Mouse (Mus musculus) embryo, embryonic 10.5 days (tissue): ENCODE results near the gene Mapkbp1.
A peak's percentile ranks its signal among the peaks of the same experiment; 100 is the strongest.

Experiments used
- DNase-seq: peaks from one replicate; pipeline ENCODE4 v3.0.0-alpha.2; 2015; ENCODE audit warnings: low spot score

Mapkbp1 gene

DNA sequence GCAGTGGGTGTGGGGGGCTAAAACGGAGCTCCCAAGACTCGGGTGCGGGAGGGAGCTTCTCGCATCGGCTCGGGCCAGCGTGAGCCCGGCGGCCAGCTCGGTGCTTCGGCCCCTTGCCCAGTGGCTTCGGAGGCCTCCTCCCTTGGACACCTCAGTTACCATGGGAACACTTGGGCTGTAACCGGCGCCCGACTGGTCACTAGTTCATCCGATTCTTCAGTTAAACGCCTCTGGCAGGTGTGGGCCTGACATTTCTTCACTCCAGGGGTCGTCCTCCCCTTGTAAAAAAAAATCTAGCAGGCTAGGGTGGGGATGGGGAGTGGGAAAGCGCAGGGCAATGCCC lies at the start of gene Mapkbp1:
Mapkbp1 (plus strand) TSS at position 163 of the 343 bp plus-strand sequence.
- DNase-seq = no peak

DNA sequence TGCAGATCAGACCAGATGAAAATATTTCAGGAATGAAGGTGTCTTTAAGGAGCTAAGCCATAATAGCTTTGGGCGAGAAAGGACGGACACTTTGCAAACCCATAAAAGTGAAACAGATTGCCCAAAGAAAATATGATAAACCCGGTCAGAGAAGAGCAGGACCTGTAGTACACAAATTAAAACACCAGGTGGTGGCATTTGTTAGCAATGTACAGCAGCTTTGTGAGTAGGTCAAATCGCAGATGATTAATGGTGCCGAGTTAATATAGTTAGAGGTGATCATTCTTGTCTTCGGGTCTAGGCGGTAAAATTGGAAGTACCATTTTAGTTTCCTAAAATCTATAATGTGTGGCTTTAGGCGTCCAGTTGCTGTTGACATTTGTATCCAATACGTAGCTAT lies 1.9 kb upstream of the Mapkbp1 start:
- peak; percentile 76 for DNase-seq

DNA sequence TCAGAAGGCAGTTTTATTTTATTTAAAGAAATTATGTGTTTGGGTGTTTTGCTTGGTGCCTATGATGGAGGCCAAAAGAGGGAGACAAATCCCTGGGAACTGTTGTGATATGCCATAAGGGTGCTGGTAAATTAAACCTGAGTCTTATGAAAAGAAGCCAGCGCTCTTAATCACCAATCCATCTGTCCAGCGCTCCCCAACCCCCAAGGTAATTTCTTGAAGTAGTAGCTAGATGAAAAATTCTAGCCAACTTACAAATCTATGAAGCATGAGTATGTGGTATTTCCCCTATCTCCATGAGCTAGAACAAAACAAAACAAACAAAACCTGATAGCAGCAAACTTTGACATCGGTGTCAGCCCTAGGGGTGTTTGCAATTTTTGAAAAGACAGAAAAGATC lies 1.2 kb upstream of the Mapkbp1 start:
- no peak for DNase-seq

DNA sequence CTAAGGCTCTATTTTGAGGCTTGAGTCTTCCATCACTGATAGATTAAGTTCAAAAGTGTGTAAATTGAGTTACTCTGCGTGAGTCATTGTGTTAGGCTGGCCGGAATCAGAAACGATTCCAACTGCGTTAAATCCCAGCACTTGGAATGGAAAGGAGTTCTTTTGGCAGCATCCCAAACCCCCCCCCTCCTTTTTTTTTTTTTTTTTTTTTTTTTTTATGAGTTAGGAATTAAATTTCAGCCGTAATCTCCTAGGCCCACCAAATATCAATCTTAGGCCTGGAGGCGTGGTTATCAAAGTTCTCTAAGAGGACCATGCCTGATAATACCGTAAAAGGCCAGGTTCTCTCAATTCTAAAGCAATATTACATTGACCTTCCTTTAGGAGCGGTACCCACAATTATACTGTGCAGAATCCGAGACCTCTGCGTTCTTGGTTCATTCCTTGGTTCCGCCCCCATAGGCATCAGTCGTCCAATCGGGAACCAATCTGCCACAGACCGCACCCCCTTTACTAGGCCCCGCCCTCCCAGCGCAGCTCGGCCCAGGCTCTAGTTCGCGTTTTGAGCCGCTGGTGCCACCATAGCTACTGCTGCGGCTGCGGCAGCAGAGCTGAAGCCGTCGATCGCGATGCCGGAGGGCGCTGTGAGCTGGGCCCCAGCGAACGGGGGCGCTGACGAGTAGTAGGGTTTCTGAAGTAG lies 512 bp upstream of the Mapkbp1 start:
- peak; percentile 97 for DNase-seq

DNA sequence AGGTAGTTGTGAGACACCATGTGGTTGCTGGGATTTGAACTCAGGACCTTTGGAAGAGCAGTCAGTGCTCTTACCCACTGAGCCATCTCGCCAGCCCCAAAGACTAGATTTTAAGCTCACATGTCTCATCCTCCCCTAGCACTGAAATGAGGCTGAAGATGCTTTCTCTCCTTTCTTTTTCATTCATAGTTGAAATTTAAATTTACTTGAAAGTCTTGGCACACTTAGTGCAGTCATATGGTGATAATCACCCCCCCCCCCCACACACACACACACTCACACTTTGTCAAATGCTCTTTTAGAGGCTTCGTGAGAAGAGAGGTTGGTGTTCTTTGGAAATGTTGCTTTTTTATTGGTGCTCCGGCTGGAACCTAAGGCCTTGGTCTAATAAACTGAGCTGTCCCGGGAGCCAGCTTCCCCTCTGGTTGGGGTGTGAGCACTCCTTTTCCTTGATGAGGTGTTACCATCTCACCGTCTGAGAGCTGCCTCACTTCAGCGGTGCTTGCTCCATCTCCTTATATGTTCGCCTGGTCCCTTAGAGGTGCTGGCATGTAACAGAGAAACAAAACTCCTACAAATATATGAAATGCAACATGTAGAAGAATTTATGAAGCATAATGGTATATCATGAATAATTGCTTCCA lies 8.0 kb downstream of the Mapkbp1 start:
- DNase-seq = no peak

DNA sequence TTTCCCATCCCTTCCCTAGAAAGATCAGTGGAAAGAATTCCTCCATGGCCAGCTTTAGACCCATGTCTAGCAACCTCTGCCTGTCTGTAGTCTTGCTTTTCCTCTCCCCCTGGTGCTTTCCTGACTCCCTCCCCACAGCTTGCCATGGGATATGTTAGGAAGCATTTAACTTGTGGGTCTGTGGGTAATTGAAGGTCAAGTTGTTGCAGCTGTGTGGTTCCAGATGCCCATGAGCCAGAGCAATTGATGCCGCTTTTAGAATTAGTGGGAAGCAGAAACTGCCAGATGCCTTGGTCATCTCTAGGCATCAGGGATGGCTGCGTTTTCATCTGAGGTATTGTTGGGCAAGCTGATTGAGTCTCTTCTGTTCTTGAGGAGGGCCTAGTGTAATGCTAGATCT lies 9.1 kb downstream of the Mapkbp1 start:
- no peak for DNase-seq

DNA sequence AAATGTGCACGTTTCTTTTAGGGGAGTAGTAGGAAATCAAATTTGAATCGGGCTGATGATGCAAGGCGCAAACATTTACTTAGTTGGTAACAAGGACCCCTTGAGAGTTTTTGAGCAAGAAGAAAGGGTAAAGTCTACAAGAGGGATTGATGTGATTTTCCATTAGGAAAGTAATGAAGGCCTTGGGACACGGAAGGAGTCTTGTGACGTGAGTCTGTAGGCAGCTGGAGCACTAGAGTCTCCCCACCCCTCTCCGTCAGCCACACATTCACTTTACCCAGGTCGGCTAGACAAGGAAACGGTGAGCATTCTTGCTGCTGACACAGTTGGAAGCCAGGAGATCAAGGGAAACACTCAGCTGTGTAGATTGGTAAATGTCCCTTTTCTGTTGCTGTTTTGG lies 13.4 kb downstream of the Mapkbp1 start:
- no peak for DNase-seq

DNA sequence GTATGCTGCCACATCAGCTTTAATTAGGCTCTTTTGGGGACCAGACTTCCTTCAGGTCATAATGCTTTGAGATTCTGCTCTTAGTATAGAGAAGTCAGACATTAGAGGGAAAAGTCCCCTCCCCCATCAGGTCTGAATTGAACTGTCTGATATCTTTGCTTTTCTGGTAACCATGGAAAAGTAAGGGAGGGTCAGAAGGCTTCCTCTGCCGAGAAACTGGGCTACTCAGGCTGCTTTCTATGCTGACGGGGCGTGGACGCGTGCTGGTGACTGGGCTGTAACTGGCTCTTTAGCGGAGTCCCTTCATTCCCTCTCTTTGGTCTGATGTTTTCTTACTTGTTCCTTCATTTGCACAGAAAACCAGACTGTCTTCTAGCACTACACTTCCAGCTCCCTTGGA lies 13.9 kb downstream of the Mapkbp1 start:
- DNase-seq = no peak

DNA sequence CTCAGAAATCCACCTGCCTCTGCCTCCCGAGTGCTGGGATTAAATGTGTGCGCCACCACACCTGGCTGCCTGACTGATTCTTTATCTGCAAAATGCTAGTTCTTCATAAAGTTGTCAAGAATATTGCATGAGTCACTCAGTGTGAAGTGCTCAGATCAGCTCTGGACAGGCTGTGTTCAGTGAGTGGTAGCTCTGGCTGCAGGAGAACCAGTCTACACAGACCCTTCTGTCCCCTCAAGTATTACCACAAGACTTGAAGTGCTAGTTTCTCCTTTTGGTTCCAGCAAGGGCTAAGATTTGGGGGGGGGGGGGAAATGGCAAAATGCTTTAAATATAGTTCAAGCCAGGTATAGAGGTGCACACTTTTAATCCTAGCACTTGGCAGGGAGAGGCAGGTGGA lies 14.9 kb downstream of the Mapkbp1 start:
- no peak for DNase-seq

DNA sequence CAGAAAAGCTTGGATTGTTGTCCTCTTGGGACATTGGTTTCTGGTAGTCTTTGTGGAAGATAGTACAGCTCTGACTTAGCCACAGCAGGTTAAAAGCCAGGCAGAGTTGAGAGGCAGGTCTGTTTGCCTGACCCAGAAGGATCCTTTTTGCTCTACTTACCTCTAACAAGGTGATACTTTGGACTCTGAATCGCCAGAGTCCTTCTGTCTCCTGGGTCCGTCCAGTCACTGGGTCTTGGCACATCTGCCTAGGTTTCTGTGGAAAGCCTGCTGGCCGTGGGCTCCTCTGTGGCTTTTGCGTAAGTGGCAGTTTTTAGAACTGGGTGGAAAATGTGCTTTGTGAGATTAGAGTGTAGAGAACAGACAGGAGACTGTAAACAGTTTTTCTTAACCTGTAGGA lies 16.5 kb downstream of the Mapkbp1 start:
- DNase-seq = no peak

DNA sequence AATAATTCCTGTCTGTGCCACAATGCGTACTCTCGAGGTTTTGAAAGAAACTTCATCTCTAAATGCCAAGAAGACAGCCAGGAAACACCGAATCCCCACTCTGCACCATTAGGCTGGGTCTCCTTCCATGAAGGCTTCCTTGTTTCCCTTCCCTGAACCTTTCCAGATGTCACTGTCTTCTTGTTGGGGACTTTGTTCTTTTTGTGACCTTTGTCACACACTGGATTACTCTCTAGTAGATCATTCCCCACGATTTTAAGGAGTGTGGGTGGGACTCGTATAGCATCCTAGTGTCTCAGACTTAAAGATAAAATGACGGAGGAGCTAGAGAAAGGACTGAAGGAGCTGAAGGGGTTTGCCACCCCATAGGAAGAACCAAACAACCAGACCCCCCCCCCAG lies 18.4 kb downstream of the Mapkbp1 start:
- DNase-seq = no peak

DNA sequence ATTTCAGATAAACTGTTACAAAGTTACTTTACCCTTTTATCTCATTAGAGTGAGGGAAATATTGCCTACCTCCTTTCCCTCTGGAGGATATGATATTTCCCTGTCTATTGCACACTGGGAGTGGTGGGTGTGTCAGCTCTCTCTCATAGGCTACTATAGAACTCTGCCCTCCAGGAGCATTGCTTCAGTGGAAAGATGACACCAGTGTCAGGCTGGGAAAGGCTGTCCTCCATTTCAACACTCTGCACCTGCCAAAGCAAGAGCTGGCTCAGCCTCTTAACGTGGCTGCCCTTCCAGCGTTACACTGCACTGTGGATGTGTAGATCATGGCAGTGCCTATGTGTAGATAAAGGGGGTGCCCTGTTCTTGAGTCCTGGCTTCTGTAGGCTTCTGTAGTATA lies 19.9 kb downstream of the Mapkbp1 start:
- no peak for DNase-seq

DNA sequence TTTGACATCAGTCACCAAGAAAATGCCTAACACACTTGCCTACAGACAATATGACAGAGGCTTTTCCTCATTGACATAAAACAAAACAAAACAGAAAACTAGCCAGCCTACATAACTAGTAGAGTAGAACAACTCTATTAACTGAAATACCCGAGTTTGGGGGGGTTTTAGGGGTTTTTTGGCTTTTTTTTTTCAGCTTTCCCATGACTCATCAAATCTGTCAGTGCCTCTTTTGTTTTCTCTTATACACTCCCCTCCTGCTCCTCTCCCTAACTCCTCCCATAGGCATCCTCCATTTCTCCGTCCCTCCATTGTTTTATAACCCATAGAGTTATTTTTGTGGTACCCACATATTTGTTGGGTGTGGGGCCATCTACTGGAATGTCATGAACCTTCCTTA lies 21.0 kb downstream of the Mapkbp1 start:
- DNase-seq = no peak

DNA sequence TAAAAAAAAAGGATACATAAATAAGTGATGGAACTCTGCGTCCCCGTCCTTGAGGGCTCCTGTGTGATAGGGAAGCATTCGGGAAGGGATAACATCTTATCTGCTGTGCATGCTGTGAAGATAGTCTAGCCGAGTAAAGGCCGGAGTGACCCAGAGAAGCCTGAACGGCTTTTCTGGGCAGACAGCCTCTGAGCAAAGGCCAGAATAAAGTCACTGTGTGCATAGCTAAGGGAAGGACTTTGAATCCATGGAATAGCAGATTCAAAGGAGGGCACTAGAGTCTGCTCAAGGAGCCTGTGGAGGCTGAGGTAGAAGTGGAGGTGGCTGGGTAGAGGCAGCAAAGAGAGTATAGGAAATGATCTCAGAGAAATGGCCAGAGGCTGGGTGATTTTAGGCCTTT lies 22.3 kb downstream of the Mapkbp1 start:
- no peak for DNase-seq

DNA sequence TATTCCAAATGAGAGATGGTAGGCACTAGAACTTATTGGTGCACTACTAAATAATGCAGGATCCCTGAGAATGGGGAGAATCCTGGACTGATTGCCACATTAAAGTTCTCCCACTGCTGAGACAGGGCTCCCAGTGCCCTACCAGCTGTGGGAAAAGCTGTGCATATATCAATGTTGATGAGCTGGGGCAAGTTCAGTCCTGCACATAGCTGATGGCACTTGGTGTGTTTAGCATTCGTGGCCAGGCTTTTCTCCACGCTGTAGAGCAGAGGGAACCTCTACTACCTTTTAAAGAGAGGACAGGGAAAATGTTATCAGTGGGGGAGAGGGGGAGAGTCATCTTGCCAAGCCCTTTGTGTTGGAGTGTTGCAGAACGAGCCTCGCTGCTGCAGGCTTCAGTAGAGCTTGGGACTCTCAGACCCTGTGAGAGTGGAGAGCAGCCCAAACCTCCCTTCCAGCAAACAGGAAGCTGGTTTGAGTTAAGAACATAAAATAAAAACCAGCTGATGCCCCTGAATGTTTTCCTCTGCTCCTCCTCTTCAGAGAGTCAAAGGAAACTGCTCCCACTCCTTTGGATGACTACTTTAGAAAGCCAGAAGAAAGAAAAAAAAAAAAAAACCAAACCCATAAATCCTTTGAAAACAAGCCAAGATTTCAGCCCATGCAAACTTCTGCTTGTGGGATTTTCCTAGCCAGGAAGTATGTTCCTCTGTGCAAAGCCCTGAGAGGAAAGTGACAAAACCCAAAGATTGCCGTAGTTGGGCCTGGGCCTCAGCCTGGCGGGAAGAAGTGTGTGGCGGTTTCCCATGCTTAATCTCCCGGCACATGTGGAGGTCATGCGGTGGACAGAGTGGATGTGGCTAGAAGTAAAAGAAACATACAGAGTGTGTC lies 23.1 kb downstream of the Mapkbp1 start:
- DNase-seq = peak; percentile 48

DNA sequence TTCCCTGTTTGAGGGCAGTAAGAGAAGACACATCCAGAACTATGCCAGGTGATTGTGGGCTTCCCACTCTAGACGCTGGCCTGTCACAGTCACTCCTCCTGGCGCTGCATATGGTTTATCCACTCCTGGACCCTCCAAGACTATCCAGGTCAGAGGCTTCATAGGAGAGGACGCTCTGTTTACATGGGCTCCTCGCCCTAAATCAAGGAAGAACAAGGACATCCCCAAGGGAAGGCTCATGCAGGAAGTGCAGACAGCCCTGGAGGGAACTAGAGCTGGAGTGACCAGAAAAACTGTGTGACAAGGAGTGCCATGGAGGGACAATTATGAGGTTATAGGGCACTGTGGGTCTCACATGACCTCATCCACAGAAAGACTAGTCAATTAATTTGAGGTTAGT lies 24.9 kb downstream of the Mapkbp1 start:
- DNase-seq = no peak

DNA sequence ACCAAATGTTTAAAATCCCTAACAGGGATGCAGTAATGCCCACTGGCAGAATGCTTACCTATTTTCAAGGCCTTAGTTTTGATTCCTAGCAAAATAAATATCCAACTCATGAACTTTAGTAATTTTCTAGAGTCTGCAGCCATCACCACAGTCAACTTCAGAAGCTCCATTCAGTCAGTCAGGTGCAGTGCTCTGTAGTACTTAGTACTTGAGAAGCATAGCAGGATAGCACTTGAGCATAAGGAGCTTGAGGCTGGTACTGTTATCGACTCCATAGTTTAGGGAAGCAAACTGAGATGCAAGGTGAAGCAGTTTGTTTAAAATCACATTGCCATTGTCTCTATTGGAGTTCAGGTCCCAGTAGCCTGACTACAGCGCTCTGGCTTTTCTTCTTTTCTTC lies 27.2 kb downstream of the Mapkbp1 start:
- DNase-seq = no peak

DNA sequence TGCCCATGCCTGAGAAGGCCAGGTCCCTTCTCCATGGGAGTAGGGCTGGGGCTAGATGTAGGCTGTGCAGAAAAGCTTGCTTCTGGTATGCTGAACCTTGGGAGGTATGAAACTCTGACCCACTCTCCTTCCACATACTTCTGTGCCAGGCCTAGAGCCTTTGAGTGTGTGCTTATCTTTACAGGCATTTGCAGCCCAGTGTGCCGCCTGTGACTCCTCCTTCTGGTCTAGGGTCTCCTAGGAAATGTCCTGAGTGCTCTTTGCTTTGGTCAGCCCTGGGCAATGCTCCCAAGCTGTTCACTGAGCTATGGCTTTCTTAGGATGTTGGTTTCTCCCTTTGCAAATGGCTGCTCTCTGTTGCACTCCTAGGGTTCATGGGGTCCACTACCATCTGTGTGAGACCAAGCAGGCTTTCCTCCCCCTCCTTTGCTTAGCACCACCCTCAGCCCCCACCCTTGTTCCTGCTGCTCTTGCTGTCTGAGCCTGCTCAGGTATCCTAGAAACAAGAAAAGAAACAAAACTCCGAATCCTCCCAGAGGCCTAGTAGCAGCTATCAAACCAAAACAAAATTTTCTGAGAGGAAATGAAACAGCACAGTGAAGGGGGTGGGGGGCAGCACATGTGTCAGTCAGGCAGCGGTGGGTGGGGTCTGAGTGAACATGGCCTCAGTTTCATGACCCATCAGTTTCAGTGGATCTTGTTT lies 28.5 kb downstream of the Mapkbp1 start:
- no peak for DNase-seq

DNA sequence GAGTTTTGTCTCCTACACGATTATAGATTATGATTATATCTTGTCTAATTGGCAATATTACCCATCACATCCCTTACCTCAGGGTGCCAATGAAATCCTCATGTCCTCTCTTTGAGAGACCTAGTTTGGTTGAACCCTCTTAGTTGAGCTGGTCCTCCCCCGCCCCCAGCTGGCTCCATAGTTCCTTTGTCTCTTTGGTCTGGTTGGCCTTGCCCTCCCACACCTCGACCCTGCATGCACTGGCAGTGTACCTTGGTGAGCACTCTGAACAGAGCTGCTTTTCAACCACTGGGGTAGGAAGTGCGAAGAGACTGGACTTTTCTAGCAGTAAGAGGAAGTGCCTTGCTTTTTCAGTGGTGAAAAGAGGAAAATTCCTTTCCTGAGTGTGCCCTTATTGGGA lies 29.5 kb downstream of the Mapkbp1 start:
- no peak for DNase-seq

DNA sequence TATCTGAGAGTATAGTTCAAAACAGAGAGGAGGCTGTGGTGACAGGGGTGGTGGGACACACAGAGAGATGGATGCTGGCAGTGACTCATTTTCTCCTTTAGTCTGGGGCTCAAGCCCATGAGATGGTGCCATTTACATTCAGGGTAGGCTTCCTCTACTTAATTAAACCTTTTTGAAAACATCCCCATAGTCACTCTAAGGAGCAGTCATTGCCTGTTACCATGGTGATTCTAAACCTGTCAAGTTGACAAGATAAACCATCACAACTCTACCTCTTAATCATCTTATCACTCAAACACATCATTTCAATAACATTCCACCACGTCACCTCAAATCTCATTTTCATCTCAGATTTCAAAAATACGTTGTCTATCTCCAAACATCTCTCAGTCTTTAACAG lies 31.5 kb downstream of the Mapkbp1 start:
- DNase-seq = no peak

DNA sequence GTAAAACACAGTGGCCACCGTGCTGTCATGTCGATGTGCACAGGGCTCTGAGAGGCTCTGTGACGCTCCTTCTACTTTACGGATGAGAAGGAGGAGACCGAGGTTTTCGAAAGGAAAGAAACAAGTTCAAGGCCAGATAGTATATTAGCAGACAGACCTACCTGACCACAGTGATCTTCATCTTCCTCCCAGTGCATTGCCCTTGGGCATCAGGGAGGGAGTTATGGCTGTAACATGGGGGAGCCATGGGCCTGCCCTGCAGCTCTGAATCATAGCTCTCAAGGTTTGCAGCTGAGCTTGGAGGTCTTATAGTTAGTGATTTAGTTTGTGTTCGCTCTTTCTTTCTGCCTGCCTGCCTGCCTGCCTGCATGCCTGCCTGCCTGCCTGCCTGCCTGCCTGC lies 34.2 kb downstream of the Mapkbp1 start:
- DNase-seq = no peak

DNA sequence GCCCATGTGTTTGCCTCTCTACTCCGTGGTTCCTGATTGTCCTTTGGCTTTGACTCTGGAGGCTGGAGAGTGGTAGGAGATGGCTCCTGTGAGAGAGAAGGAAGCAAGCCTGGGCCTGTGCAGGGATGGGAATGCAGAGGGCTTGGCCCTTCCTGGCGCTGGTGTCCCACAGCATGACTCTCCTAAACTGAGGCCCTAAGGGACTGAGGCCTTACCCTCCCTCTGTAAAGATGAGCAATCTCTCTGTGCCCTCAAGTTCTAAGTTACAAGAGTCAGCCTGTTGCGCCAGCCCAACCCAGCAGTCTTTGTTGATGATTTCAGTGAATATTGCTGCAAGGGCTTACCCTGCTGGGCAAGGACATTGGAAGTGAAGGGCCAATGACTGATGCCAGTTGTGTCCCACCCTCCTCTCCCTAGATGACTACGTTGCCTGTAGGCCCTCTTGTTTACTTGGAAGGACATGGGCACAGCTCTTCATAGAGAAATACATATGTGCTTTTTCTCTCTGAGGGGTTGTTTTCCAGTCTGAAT lies 35.2 kb downstream of the Mapkbp1 start:
- DNase-seq = no peak
